Mouse (Mus musculus): ENCODE data around the gene Chchd3. TPM values are rescaled to one million over a fixed set of nuclear protein-coding genes. Genes with fewer than 3 reads are reported as not detected.

The Chchd3 gene
- total RNA-seq, 1 experiment from 2014 or later, result 225 TPM

GRCm38 (mm10) chr6:33032543-33032942, 27.5 kb downstream of the Chchd3 start:
- ATAC-seq (replicated peaks in 1 of 2; ENCODE audit: insufficient read depth in 1 of 2, low FRiP score in 2 of 2, low TSS enrichment in 1 of 2, low read depth in 1 of 2, poor library complexity in 2 of 2, severe bottlenecking in 2 of 2), result no peak

DNA sequence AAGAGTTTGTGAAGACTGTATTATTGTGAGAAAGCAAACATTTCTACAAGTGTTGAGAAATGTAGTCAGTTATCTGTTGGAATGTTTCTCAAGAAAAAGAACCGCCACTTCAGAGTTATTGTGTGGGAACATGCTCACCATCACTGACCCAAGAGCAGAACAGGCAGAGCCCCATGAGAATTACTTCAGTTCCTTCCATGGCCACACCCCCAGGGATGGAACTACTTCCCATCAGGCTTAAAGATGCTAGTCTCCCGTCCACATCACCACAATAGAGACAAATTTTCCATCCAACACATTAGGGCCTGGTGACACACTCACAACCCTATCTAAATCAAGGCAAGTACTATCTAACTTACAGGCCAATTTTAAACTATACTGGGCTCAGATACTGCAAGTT, 28.4 kb downstream of the Chchd3 start:
- ATAC-seq (replicated peaks in 1 of 2; ENCODE audit: insufficient read depth in 1 of 2, low FRiP score in 2 of 2, low TSS enrichment in 1 of 2, low read depth in 1 of 2, poor library complexity in 2 of 2, severe bottlenecking in 2 of 2), result no peak

- ATAC-seq (replicated peaks in 1 of 2; ENCODE audit: insufficient read depth in 1 of 2, low FRiP score in 2 of 2, low TSS enrichment in 1 of 2, low read depth in 1 of 2, poor library complexity in 2 of 2, severe bottlenecking in 2 of 2), result no peak
Measured at GRCm38 (mm10) chr6:33028296-33028695, 31.8 kb downstream of the Chchd3 start.

DNA sequence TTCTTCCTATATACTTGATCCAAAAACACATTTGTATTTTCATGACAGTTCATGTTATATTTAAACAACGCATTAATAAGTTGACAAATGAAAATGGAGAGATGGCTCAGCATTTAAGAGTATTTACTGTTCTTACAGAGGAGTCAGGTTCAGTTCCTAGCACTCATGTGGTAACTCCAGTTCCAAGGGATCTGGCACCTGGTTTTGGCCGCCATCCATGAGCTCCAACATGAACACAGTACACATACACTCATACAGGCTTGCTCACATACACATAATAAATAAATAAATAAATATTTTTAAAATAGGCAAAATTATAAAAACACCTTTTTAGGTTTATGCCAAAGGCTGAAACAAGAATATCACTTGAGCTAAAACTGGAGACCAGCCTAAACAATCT, 35.0 kb downstream of the Chchd3 start:
- ATAC-seq (replicated peaks in 1 of 2; ENCODE audit: insufficient read depth in 1 of 2, low FRiP score in 2 of 2, low TSS enrichment in 1 of 2, low read depth in 1 of 2, poor library complexity in 2 of 2, severe bottlenecking in 2 of 2), result no peak

DNA sequence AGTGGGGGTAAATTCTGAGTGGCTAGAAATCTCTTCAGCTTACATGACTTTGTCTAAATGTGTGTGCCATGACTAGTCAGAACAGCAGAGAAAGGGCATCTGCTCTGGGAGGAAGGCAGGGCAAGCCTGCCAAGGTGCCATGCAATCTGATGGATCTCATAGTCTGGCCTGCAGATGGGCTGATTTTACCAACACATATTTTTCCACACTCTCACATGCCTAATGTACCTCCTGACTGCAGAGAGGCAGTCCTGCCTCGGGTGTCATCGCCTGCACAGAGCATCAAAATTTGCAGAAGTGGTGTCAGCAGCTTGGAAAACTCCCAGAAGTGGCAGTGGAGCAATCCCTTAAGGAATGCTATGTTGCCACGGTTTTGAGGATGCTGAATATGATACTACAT, 55.5 kb downstream of the Chchd3 start:
- no peak for ATAC-seq (replicated peaks in 1 of 2; ENCODE audit: insufficient read depth in 1 of 2, low FRiP score in 2 of 2, low TSS enrichment in 1 of 2, low read depth in 1 of 2, poor library complexity in 2 of 2, severe bottlenecking in 2 of 2)

GRCm38 (mm10) chr6:33002988-33003387, 57.1 kb downstream of the Chchd3 start:
- no peak for ATAC-seq (replicated peaks in 1 of 2; ENCODE audit: insufficient read depth in 1 of 2, low FRiP score in 2 of 2, low TSS enrichment in 1 of 2, low read depth in 1 of 2, poor library complexity in 2 of 2, severe bottlenecking in 2 of 2)

- ATAC-seq (replicated peaks in 1 of 2; ENCODE audit: insufficient read depth in 1 of 2, low FRiP score in 2 of 2, low TSS enrichment in 1 of 2, low read depth in 1 of 2, poor library complexity in 2 of 2, severe bottlenecking in 2 of 2), result no peak
Measured at GRCm38 (mm10) chr6:33001271-33001670, 58.8 kb downstream of the Chchd3 start.

GRCm38 (mm10) chr6:32996597-32996996, 63.5 kb downstream of the Chchd3 start:
- ATAC-seq (replicated peaks in 1 of 2; ENCODE audit: insufficient read depth in 1 of 2, low FRiP score in 2 of 2, low TSS enrichment in 1 of 2, low read depth in 1 of 2, poor library complexity in 2 of 2, severe bottlenecking in 2 of 2), result no peak

DNA sequence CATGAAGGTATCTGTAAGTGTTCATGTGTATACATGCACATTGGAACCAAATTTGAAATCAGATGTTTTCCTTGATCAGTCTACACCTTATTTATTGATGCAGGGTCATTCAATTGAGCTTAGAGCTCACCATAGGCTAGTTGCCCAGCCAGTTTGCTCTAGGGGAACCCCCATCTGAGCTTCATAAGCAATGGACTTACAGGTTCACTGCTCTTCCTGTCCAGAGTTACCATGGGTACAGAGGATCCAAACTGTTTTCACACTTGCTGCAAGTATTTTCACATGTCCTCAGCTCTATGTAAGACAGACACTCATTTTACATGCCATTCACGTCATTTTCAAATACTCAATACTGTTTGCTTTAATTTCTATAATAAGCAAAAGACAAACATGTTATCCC, 66.2 kb downstream of the Chchd3 start:
- no peak for ATAC-seq (replicated peaks in 1 of 2; ENCODE audit: insufficient read depth in 1 of 2, low FRiP score in 2 of 2, low TSS enrichment in 1 of 2, low read depth in 1 of 2, poor library complexity in 2 of 2, severe bottlenecking in 2 of 2)

- ATAC-seq (replicated peaks in 1 of 2; ENCODE audit: insufficient read depth in 1 of 2, low FRiP score in 2 of 2, low TSS enrichment in 1 of 2, low read depth in 1 of 2, poor library complexity in 2 of 2, severe bottlenecking in 2 of 2), result no peak
Measured at GRCm38 (mm10) chr6:32990061-32990633, 69.9 kb downstream of the Chchd3 start.

- ATAC-seq (replicated peaks in 1 of 2; ENCODE audit: insufficient read depth in 1 of 2, low FRiP score in 2 of 2, low TSS enrichment in 1 of 2, low read depth in 1 of 2, poor library complexity in 2 of 2, severe bottlenecking in 2 of 2), result no peak
Measured at GRCm38 (mm10) chr6:32988561-32988960, 71.5 kb downstream of the Chchd3 start.

DNA sequence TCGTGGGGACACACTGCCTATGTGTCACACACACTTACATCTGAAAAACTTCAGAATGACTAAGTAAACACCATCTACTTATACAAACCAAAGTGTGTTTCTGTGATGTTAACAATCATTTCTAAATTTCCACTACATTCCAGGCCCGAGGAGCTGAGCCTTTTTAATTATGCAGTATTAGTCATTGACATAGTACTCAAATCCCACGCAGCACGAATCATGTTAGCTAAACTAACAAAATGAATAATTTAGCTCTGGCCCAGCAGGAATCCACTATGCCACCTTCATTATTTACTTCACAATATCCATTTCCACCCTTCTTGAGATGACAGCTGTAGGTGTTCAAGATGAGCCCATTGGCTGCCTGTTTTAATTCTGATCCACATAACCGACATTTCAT, 76.2 kb downstream of the Chchd3 start:
- no peak for ATAC-seq (replicated peaks in 1 of 2; ENCODE audit: insufficient read depth in 1 of 2, low FRiP score in 2 of 2, low TSS enrichment in 1 of 2, low read depth in 1 of 2, poor library complexity in 2 of 2, severe bottlenecking in 2 of 2)

DNA sequence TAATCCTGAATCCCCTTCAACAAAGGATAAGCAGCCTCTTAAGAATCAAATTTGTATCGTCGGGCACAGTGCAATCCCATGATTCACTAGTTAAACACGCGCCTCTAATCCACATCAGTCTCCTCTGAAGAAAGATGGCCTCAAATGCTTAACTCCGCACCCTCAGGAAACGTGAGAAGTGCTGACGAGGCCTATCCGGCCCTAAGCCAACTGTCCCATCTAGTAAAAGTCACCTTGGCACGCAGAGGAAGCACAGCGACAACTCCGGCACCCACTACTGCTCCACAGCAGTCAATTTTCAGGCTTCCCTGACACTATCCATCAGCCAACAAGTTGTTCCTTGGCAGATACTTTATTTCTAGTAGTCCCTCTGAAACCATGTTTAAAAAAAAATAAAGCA, 78.8 kb downstream of the Chchd3 start:
- ATAC-seq (replicated peaks in 1 of 2; ENCODE audit: insufficient read depth in 1 of 2, low FRiP score in 2 of 2, low TSS enrichment in 1 of 2, low read depth in 1 of 2, poor library complexity in 2 of 2, severe bottlenecking in 2 of 2), result no peak

- no peak for ATAC-seq (replicated peaks in 1 of 2; ENCODE audit: insufficient read depth in 1 of 2, low FRiP score in 2 of 2, low TSS enrichment in 1 of 2, low read depth in 1 of 2, poor library complexity in 2 of 2, severe bottlenecking in 2 of 2)
Measured at GRCm38 (mm10) chr6:32978811-32979210, 81.2 kb downstream of the Chchd3 start.

GRCm38 (mm10) chr6:32971926-32972325, 88.1 kb downstream of the Chchd3 start:
- no peak for ATAC-seq (replicated peaks in 1 of 2; ENCODE audit: insufficient read depth in 1 of 2, low FRiP score in 2 of 2, low TSS enrichment in 1 of 2, low read depth in 1 of 2, poor library complexity in 2 of 2, severe bottlenecking in 2 of 2)

GRCm38 (mm10) chr6:32968971-32969370, 91.1 kb downstream of the Chchd3 start:
- ATAC-seq (replicated peaks in 1 of 2; ENCODE audit: insufficient read depth in 1 of 2, low FRiP score in 2 of 2, low TSS enrichment in 1 of 2, low read depth in 1 of 2, poor library complexity in 2 of 2, severe bottlenecking in 2 of 2), result no peak

DNA sequence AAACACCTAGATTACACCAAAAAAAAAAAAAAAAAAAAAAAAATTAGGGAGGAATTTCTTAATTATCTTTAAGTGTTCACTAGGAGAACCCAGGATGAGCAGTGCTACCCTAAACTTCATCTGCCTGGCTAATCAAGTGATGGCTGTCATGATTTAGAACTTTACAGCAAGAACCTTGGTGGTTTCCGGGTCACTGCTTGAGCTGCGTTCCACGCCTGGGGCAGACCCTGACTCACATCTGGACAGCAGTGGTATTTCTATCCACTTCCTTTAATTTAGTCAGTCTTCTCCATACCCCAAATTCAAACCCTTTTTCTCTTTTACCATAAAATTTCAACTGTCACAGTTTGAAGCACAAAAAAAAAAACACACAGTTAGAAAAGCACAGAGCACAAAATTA, 98.0 kb downstream of the Chchd3 start:
- no peak for ATAC-seq (replicated peaks in 1 of 2; ENCODE audit: insufficient read depth in 1 of 2, low FRiP score in 2 of 2, low TSS enrichment in 1 of 2, low read depth in 1 of 2, poor library complexity in 2 of 2, severe bottlenecking in 2 of 2)

DNA sequence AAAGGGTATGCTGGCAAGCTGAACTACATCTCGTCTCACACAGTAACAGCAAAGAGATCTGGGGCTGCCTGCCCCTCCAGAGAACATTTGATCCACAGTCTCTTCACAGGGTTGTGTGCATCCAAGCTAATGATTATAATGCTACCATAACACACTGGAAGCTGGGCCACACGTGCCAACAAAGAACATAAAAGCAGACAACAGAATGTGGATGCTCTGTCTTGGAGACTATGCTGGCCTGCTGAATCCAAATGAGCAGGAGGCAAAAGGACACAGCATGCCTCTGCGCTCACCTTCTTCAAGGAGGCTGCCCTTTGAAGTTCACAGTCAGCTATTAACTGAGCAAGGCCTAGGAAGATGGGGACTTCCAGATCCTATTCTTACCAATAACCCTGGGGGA, 98.6 kb downstream of the Chchd3 start:
- ATAC-seq (replicated peaks in 1 of 2; ENCODE audit: insufficient read depth in 1 of 2, low FRiP score in 2 of 2, low TSS enrichment in 1 of 2, low read depth in 1 of 2, poor library complexity in 2 of 2, severe bottlenecking in 2 of 2), result no peak

DNA sequence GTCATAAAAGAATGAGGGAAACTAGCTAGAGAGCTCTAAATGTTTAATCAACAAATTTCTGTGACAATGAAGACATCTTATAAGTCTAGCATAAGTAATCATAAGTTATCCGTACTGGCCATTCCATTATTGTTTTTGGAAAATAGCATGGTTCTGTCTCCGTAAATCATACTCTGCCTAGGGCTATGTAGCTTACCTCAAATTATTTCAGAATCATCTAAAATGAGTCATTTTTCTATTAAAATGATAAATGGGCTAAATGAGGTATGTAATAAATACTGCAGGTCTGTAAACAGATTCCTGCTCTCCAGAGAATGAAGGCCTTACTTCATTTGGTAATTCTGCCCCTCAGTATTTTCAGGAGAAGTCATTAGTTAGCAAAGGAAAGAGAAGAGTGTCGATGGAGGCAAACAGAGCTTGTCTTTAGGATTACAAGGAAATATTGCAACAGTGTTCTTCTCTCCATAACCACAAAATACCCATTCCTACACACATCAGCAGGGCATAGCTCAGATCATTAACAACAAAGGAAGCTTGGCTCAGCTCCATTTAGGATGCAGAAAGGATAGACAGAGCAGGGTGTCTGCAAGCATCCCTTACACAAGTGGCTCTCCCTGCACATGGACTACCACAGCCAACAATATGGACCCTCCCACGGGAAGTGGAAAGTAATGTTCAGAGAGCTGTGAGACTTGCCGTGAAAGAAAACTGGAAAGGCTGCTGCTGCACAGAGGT, 100.1 kb downstream of the Chchd3 start:
- ATAC-seq (replicated peaks in 1 of 2; ENCODE audit: insufficient read depth in 1 of 2, low FRiP score in 2 of 2, low TSS enrichment in 1 of 2, low read depth in 1 of 2, poor library complexity in 2 of 2, severe bottlenecking in 2 of 2), result no peak

Measured in hematopoietic stem cell, adult 5-6 weeks (primary cell).